Mouse (Mus musculus) heart, postnatal 0 days (tissue): ENCODE data around the gene Neil1.
A peak's percentile ranks its signal among the peaks of the same experiment; 100 is the strongest.

Experiments
- CTCF ChIP-seq: IDR thresholded peaks from 2 replicates; pipeline ENCODE4 v1.5.1; 2016; ENCODE audit warnings: antibody characterized with exemption, control low read depth, low read depth
- EP300 ChIP-seq: IDR thresholded peaks from 2 replicates; pipeline ENCODE4 v1.6.1; 2016; ENCODE audit warnings: antibody characterized with exemption, low read depth

DNA sequence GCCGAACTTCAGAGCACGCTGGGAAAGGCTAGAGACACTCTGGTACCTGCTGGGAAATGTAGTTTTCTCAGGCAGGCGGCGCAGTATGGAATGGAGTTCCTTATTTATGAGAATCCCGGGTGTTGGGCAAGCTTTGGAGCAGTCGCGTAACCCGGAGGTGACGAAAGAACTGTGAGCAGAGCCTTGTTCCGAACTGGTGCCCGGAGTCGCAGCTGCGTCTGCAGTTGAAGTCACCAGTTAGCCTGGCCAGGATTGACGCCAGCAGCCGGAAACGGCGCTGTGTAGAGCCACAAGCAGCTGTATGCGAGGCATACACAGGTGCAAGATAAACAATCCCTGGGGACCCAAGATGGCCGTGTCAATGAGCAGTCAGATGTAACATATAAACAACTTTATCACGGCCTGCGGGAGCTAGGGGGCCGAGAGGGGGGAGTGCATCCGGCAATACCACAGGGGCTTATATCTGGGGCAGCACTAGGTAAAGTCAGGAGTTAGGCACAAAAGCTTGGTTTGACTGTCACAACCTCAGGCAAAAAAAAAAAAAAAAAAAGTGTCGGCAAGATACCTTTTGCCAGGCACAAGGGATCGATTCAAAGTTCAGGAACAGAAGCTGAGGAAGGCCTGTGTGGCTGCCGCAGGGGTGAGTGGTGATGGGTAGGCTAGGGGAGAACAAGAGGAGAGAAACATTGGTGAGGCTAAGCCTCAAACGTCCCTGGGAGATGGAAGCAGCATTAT, at the start of gene Neil1:
- peak; percentile 50; the same call in 1 of the 2 replicates for TF ChIP-seq EP300
- no peak for TF ChIP-seq CTCF
